Mouse (Mus musculus) mesoderm, embryonic 11.5 days (tissue): ENCODE results near the gene Gm20388.

Experiments used
- DNase-seq: peaks from one replicate; pipeline ENCODE4 v3.0.0-alpha.2; 2012; ENCODE audit warnings: low read depth, low spot score

The Gm20388 gene

GRCm38 (mm10) chr8:123894502-123895097 is 3984.0 kb downstream of the Gm20388 start, which contains the start of gene Acta1:
Gene Acta1, minus strand, starts transcription at chr8:123894751.
- no peak for DNase-seq

GRCm38 (mm10) chr8:123895230-123895629 is 3984.6 kb downstream of the Gm20388 start:
- DNase-seq, result no peak

- DNase-seq, result no peak
These were observed 3985.2 kb downstream of the Gm20388 start for GRCm38 (mm10) chr8:123895680-123896365.

GRCm38 (mm10) chr8:123896366-123896761 is 3985.7 kb downstream of the Gm20388 start:
- DNase-seq, result no peak

- DNase-seq, result no peak
These were observed 3986.1 kb downstream of the Gm20388 start for GRCm38 (mm10) chr8:123896774-123897173.

- DNase-seq, result no peak
These were observed 3987.9 kb downstream of the Gm20388 start for GRCm38 (mm10) chr8:123898576-123898975.

GRCm38 (mm10) chr8:123899366-123899765 is 3988.7 kb downstream of the Gm20388 start:
- no peak for DNase-seq

GRCm38 (mm10) chr8:123902653-123903052 is 3992.0 kb downstream of the Gm20388 start:
- no peak for DNase-seq

GRCm38 (mm10) chr8:123907604-123908003 is 3997.0 kb downstream of the Gm20388 start:
- no peak for DNase-seq

- DNase-seq, result no peak
These were observed 4001.6 kb downstream of the Gm20388 start for GRCm38 (mm10) chr8:123912265-123912664.

- no peak for DNase-seq
These were observed 4004.0 kb downstream of the Gm20388 start for GRCm38 (mm10) chr8:123914635-123915034.

- DNase-seq, result peak; percentile 88
These were observed 4014.1 kb downstream of the Gm20388 start for GRCm38 (mm10) chr8:123924719-123925118.

GRCm38 (mm10) chr8:123925671-123926070 is 4015.0 kb downstream of the Gm20388 start:
- DNase-seq, result no peak

- DNase-seq, result no peak
These were observed 4018.4 kb downstream of the Gm20388 start for GRCm38 (mm10) chr8:123929026-123929425.

- DNase-seq, result peak; percentile 99
These were observed 4038.5 kb downstream of the Gm20388 start, which contains the start of gene Nup133 for GRCm38 (mm10) chr8:123948942-123949685. Gene Nup133, minus strand, starts transcription at chr8:123949265.

GRCm38 (mm10) chr8:123949686-123949986 is 4039.0 kb downstream of the Gm20388 start:
- no peak for DNase-seq

GRCm38 (mm10) chr8:123950077-123950802 is 4039.6 kb downstream of the Gm20388 start:
- peak; percentile 67 for DNase-seq

- no peak for DNase-seq
These were observed 4043.0 kb downstream of the Gm20388 start for GRCm38 (mm10) chr8:123953686-123954085.

GRCm38 (mm10) chr8:123954246-123954645 is 4043.6 kb downstream of the Gm20388 start:
- DNase-seq, result no peak

- no peak for DNase-seq
These were observed 4047.5 kb downstream of the Gm20388 start for GRCm38 (mm10) chr8:123958130-123958529.

GRCm38 (mm10) chr8:123959473-123959872 is 4048.8 kb downstream of the Gm20388 start:
- DNase-seq, result no peak

GRCm38 (mm10) chr8:123960056-123960455 is 4049.4 kb downstream of the Gm20388 start:
- DNase-seq, result no peak
